ENCODE assay signal across 48 mouse cellular contexts in the genomic region with DNA sequence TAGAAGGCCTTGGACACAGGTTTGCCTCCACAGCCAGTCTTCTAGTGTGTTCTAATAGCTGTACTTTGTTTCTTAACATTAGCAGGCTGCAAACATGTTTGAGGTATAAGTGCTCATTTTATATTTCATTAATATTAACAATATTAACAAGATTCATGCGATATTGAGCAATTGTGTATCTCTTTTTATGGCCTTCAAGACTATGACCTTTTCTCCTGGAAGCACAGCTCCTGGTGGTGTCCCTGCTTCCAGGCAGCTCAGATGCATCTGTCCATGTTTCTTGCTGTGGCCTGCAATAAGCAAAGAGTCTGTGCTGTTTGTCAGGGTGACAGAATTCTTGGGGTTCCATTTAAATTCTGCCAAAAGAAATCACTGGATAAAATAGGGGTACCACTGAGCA. TPM values are rescaled to one million over a fixed set of nuclear protein-coding genes. Genes with fewer than 3 reads are reported as not detected.
"Had no signal": no experiment of that assay in that cellular context is flagged by ENCODE, and none has a peak within 500 bp of the region (broad histone marks: within the 10 kb centered on the region; RNA-seq: fewer than 3 reads in every experiment).

No protein-coding gene starts in this region.

- H3K9ac ChIP-seq: heart, embryonic 12.5 days; heart, embryonic 13.5 days; heart, embryonic 15.5 days; hindbrain, embryonic 12.5 days; hindbrain, embryonic 13.5 days; hindbrain, embryonic 14.5 days; hindbrain, embryonic 15.5 days; kidney, embryonic 15.5 days had no signal

- H3K9me3 ChIP-seq: heart, embryonic 10.5 days; heart, embryonic 12.5 days; heart, embryonic 13.5 days; heart, embryonic 15.5 days; hindbrain, embryonic 10.5 days; hindbrain, embryonic 12.5 days; hindbrain, embryonic 13.5 days; hindbrain, embryonic 15.5 days; kidney, embryonic 15.5 days had no signal

- H3K27ac ChIP-seq: heart, adult 2 months; heart, embryonic 10.5 days; heart, embryonic 13.5 days; heart, embryonic 15.5 days; hindbrain, embryonic 10.5 days; hindbrain, embryonic 12.5 days; hindbrain, embryonic 13.5 days; hindbrain, embryonic 14.5 days; hindbrain, embryonic 15.5 days; hindbrain, postnatal 0 days; kidney, embryonic 15.5 days; kidney, postnatal 0 days; layer of hippocampus, adult 2 months had no signal

- H3K4me1 ChIP-seq: heart, embryonic 10.5 days; heart, embryonic 12.5 days; heart, embryonic 13.5 days; heart, embryonic 15.5 days; hindbrain, embryonic 10.5 days; hindbrain, embryonic 12.5 days; hindbrain, embryonic 13.5 days; hindbrain, embryonic 15.5 days had no signal

- H3K27me3 ChIP-seq: heart, embryonic 12.5 days; heart, embryonic 13.5 days; heart, embryonic 15.5 days; hindbrain, embryonic 12.5 days; hindbrain, embryonic 13.5 days; hindbrain, embryonic 15.5 days; kidney, embryonic 15.5 days had no signal

- H3K36me3 ChIP-seq: heart, embryonic 10.5 days; heart, embryonic 12.5 days; heart, embryonic 13.5 days; heart, embryonic 15.5 days; hindbrain, embryonic 10.5 days; hindbrain, embryonic 12.5 days; hindbrain, embryonic 13.5 days; hindbrain, embryonic 15.5 days; kidney, embryonic 15.5 days had no signal

- DNase-seq: heart, adult 2 months; heart, postnatal 10 days; heart, postnatal 14 days; heart, postnatal 36 days; heart, postnatal 4 days; kidney, adult 11 months; kidney, adult 18-20 months; kidney, adult 2 months; kidney, adult 8-10 months; kidney, adult 9 months; kidney, postnatal 10 days; kidney, postnatal 14 days; kidney, postnatal 25 days; kidney, postnatal 36 days; kidney, postnatal 4 days; layer of hippocampus, adult 9-11 months; layer of hippocampus, postnatal 36 days had no signal

- ATAC-seq: hindbrain, embryonic 16.5 days; hindbrain, postnatal 0 days; inflammation-experienced regulatory T-cells, adult 6 months had no signal

- H3K4me3 ChIP-seq: heart, adult 2 months; heart, embryonic 10.5 days; heart, embryonic 12.5 days; heart, embryonic 13.5 days; heart, embryonic 15.5 days; hindbrain, embryonic 10.5 days; hindbrain, embryonic 12.5 days; hindbrain, embryonic 13.5 days; hindbrain, embryonic 15.5 days; kidney, embryonic 15.5 days; layer of hippocampus, adult 2 months had no signal

- H3K4me2 ChIP-seq: heart, embryonic 11.5 days; heart, embryonic 12.5 days; heart, embryonic 13.5 days; heart, embryonic 15.5 days; hindbrain, embryonic 12.5 days; hindbrain, embryonic 13.5 days; hindbrain, embryonic 14.5 days; hindbrain, embryonic 15.5 days; kidney, embryonic 15.5 days had no signal

RNA-seq across cellular contexts. Expression of gene Adh4, which starts 5.7 kb away (rescaled TPM):
- total RNA-seq: heart, adult 2 months; heart, adult 8-10 months; heart, postnatal 10 days; heart, postnatal 14 days; heart, postnatal 25 days; heart, postnatal 36 days; heart, postnatal 4 days; hematopoietic stem cell, adult 5-6 weeks; hindbrain, postnatal 0 days; layer of hippocampus, adult 18-20 months; layer of hippocampus, adult 2 months; layer of hippocampus, adult 8-10 months; layer of hippocampus, postnatal 10 days; layer of hippocampus, postnatal 14 days; layer of hippocampus, postnatal 25 days; layer of hippocampus, postnatal 36 days had no signal
- polyA plus RNA-seq: heart, adult 2 months; heart, embryonic 10.5 days; heart, embryonic 11.5 days; heart, embryonic 12.5 days; heart, embryonic 13.5 days; heart, embryonic 14.5 days; heart, embryonic 15.5 days; heart, embryonic 16.5 days; heart, postnatal 0 days; hindbrain, embryonic 10.5 days; hindbrain, embryonic 11.5 days; hindbrain, embryonic 12.5 days; hindbrain, embryonic 13.5 days; hindbrain, embryonic 15.5 days; hindbrain, embryonic 16.5 days; hindbrain, postnatal 0 days; intestine, embryonic 14.5 days; kidney, embryonic 14.5 days; kidney, embryonic 15.5 days; kidney, embryonic 16.5 days; kidney, postnatal 0 days had no signal
